Mouse (Mus musculus) limb, embryonic 14.5 days (tissue): ENCODE measurements around the gene Syt9. TPM values are rescaled to one million over a fixed set of nuclear protein-coding genes. Genes with fewer than 3 reads are reported as not detected.
A peak's percentile ranks its signal among the peaks of the same experiment; 100 is the strongest.

Source experiments
- ATAC-seq: fragments of 200-750 bp; cut with Nextera tagmentation; 2 replicates; pipeline ENCODE4 v1.8.0; 2017; ENCODE audit warnings: low read depth, moderate number of reproducible peaks, moderate TSS enrichment; ENCODE audit not compliant: low FRiP score
- DNase-seq: peaks from one replicate; pipeline ENCODE4 v3.0.0-alpha.2; 2015; ENCODE audit warnings: low spot score
- H3K27ac ChIP-seq: fragments of 300-500 bp; sonication (generic); replicated peaks from 2 replicates; pipeline ENCODE4 v1.5.1; 2014; ENCODE audit warnings: low read depth, mild to moderate bottlenecking, low read length, moderate library complexity, mixed read lengths
- H3K27me3 ChIP-seq: fragments of 300-500 bp; sonication (generic); 2 replicates; pipeline ENCODE4 v1.6.1; 2014; ENCODE audit warnings: low read length, mixed read lengths; ENCODE audit not compliant: control insufficient read depth, insufficient read depth
- H3K36me3 ChIP-seq: fragments of 300-500 bp; sonication (generic); 2 replicates; pipeline ENCODE4 v1.6.1; 2014; ENCODE audit warnings: mild to moderate bottlenecking, low read length, moderate library complexity, mixed read lengths; ENCODE audit not compliant: control insufficient read depth, insufficient read depth
- H3K4me1 ChIP-seq: fragments of 300-500 bp; sonication (generic); 2 replicates; pipeline ENCODE4 v1.6.1; 2014; ENCODE audit warnings: antibody characterized with exemption, low read length, mixed read lengths; ENCODE audit not compliant: control insufficient read depth, insufficient read depth
- H3K4me2 ChIP-seq: fragments of 300-500 bp; sonication (generic); replicated peaks from 2 replicates; pipeline ENCODE4 v1.6.1; 2014; ENCODE audit warnings: low read depth, mild to moderate bottlenecking, low read length, moderate library complexity; ENCODE audit not compliant: severe bottlenecking
- H3K4me3 ChIP-seq: fragments of 300-500 bp; sonication (generic); replicated peaks from 2 replicates; pipeline ENCODE4 v1.5.1; 2014; ENCODE audit warnings: low read length
- H3K9ac ChIP-seq: fragments of 300-500 bp; sonication (generic); 2 replicates; pipeline ENCODE4 v1.6.1; 2014; ENCODE audit warnings: mild to moderate bottlenecking, low read depth, low read length, moderate library complexity; ENCODE audit not compliant: severe bottlenecking
- H3K9me3 ChIP-seq: fragments of 300-500 bp; sonication (generic); 2 replicates; pipeline ENCODE4 v1.6.1; 2016; ENCODE audit warnings: low read length; ENCODE audit not compliant: control insufficient read depth
- POLR2A ChIP-seq: fragments of 200-500 bp; IDR thresholded peaks from 2 replicates; pipeline ENCODE4 v1.8.0; 2012; ENCODE audit warnings: inconsistent platforms, mild to moderate bottlenecking, moderate library complexity, borderline replicate concordance; ENCODE audit not compliant: insufficient read depth, insufficient read length; ENCODE audit errors: extremely low read depth
- WGBS: fragments of 180-500 bp; shearing (Covaris S2); extraction: QIAGEN DNeasy Blood & Tissue Kit; methylation state at CpG from one replicate; pipeline ENCODE4 v1.1.7; 2014; 5-methylcytosine and 5-hydroxymethylcytosine counted together
- polyA plus RNA-seq, 2 experiments: library from polyadenylated mRNA; depleted of rRNA in 1 of 2; stranded (reverse) in 1 of 2; unstranded in 1 of 2; fragments of >200 nt; fragmentation: Nextera tagmentation in 1 of 2; extraction: Ambion mirVana in 1 of 2; gene quantifications; 2 replicates each; pipeline versions ENCODE4 v1.2.1 to v1.2.3; 2012 to 2014

Syt9 gene
- polyA plus RNA-seq, 2 experiments: 3.9 to 4.3 TPM

DNA sequence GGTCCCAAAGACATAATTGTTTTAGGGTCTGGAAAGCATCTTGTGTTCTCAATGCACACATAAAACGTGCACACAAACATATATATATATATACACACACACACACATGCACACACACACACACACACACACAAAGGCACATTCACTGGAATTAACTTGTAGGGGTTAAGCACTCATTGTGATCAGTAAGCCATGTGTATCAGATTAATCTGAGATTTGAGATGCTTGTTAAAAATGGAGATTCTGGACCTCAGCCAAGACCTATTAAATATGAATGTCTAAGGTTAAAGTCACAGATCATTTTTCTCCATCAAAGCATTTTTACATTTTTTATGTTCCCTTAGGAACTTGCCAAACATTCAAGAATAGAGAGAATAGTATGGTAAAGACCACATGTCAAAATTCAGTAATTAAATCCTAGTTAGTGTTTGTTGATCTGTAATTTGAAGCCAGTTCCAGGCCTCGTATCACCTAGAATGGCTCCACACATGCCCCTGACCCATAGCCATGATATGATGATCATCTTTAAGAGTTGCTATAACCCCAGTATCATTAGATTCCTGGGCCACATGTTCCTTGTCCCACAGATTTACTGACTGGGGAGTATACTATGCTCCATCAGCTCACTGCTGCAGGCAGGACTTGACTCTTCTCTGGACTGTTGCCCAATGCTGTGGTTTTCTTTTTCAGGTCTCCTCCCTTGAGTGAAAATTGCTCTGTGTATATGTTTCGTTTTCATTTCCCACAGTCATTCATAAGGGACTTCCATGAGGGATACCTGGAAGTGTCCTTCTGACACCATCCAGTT, 46.7 kb downstream of the Syt9 start:
- peak; percentile 28 for DNase-seq
- no peaks in the 10 kb centered on the region for H3K27me3 ChIP-seq
- H3K4me1 ChIP-seq: no peaks in the 10 kb centered on the region
- no peaks in the 10 kb centered on the region for H3K36me3 ChIP-seq
- H3K4me2 ChIP-seq: no peak overlapping the region
- H3K9ac ChIP-seq: no peak overlapping the region
- no peak for TF ChIP-seq POLR2A
- H3K9me3 ChIP-seq: no peaks in the 10 kb centered on the region
- no peak overlapping the region for H3K4me3 ChIP-seq
- ATAC-seq: peak; percentile 55; the same call in 1 of the 2 replicates
- H3K27ac ChIP-seq: no peak overlapping the region
- 33% methylated on average over 3 of the region's 3 CpGs for WGBS

DNA sequence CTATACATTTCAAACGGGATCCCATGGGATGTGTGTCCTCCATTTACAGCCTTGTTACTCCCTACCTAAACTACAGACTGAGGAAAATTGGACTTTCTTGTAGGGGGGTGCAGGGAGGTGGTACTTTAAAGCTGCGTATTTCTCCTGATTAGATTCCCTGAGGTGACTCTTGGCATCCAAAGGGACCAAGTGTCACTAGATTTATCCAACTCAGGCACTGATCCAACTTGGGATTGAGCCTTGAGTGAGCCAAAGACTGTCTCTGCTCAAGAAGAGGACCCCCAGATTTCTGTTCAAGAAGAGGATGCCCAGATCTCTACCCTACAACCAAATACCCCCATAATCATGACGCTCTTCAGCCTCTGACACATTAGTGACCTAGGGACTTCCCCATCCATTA, 66.9 kb downstream of the Syt9 start:
- Histone ChIP-seq H3K27me3 (no peaks in the 10 kb centered on the region), H3K9ac (no peak overlapping the region), H3K27ac (no peak overlapping the region), H3K36me3 (no peaks in the 10 kb centered on the region), H3K4me3 (no peak overlapping the region), H3K4me2 (no peak overlapping the region), H3K9me3 (no peaks in the 10 kb centered on the region), H3K4me1 (no peaks in the 10 kb centered on the region)
- ATAC-seq (no peak), DNase-seq (no peak)
- WGBS: 87% methylated on average over 3 of the region's 3 CpGs
- TF ChIP-seq POLR2A: no peak

DNA sequence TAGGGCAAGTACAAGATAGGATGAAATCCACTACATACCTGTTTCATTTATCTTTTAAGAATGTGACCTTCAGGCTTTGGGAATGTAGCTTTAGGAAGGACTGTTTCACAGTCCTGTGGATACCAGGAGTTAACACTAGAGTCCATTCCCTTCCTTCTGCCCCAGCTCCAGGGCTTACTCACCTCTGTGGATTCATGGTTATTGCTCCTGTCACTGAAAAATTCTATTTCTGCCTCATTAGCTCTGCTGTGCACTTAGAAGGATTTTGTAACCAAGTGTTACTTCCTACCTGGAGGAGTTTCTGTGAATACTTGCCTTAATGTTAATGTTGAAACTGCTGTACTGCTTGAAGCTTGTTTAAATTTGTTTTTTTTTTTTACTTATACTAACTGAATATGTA, 74.1 kb downstream of the Syt9 start:
- ATAC-seq: no peak
- no peak for DNase-seq
- H3K4me1 ChIP-seq: no peaks in the 10 kb centered on the region
- H3K4me2 ChIP-seq: no peak overlapping the region
- no peak overlapping the region for H3K27ac ChIP-seq
- no peak overlapping the region for H3K4me3 ChIP-seq
- no peaks in the 10 kb centered on the region for H3K27me3 ChIP-seq
- no peak overlapping the region for H3K9ac ChIP-seq
- TF ChIP-seq POLR2A: no peak
- no peaks in the 10 kb centered on the region for H3K36me3 ChIP-seq
- no peaks in the 10 kb centered on the region for H3K9me3 ChIP-seq

DNA sequence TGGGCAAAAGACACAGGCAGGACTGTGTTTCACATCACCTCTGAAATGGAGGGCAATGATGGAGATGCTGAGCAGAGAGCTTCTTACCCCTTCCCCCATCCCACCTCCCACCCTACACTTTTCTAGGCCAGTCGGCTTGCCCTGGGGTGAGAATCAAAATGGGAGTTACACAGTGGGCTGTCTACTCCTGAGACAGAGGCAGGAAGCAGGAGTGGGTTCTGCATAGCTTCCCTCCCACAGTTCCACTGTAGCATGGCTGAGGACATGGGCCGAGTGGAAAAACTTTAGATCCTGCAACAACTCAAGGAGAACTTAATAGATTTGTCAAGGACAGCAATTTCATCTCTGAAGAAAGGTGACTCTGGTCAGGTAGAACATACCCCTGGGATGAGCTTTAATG, 84.1 kb downstream of the Syt9 start:
- H3K27ac ChIP-seq: no peak overlapping the region
- H3K4me2 ChIP-seq: no peak overlapping the region
- no peaks in the 10 kb centered on the region for H3K9me3 ChIP-seq
- no peak overlapping the region for H3K4me3 ChIP-seq
- ATAC-seq: no peak
- no peak for DNase-seq
- WGBS: 72% methylated on average over 2 of the region's 2 CpGs
- no peaks in the 10 kb centered on the region for H3K4me1 ChIP-seq
- H3K27me3 ChIP-seq: no peaks in the 10 kb centered on the region
- H3K36me3 ChIP-seq: no peaks in the 10 kb centered on the region
- H3K9ac ChIP-seq: no peak overlapping the region
- TF ChIP-seq POLR2A: no peak

DNA sequence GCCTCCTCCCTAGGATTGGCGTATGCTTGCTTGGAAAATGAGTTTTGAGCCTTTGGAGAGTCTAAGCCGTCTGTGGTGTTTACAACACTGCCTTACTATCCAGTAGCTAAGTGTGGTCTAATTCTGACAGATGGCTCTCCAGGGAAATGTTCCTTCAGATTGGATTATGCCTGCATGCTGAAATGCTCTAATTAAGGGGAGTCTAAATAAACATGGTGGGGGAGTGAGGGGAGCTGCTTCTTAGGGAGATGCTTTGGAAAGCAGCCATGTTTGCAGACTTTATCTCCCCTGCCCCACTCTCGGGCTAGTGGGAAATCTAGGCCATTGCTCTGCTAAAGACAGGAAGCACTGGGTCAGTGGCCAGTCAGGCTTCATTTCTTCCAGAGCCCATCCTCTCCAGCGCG, 84.6 kb downstream of the Syt9 start:
- DNase-seq (no peak), ATAC-seq (no peak)
- H3K27ac ChIP-seq: no peak overlapping the region
- H3K27me3 ChIP-seq: no peaks in the 10 kb centered on the region
- no peak overlapping the region for H3K4me3 ChIP-seq
- 64% methylated on average over 5 of the region's 5 CpGs for WGBS
- H3K9me3 ChIP-seq: no peaks in the 10 kb centered on the region
- H3K4me1 ChIP-seq: no peaks in the 10 kb centered on the region
- no peak overlapping the region for H3K4me2 ChIP-seq
- TF ChIP-seq POLR2A: no peak
- no peaks in the 10 kb centered on the region for H3K36me3 ChIP-seq
- H3K9ac ChIP-seq: no peak overlapping the region
